Mouse (Mus musculus): ENCODE results near the gene Spaca5.

Spaca5 gene

GRCm38 (mm10) chrX:21068106-21068505 lies at the start of gene Spaca5:
Gene Spaca5 (plus strand): TSS chrX:21068406.
- no peak for DNase-seq

- no peak for DNase-seq
Observed at GRCm38 (mm10) chrX:21061460-21061859, 6.7 kb upstream of the Spaca5 start.

- peak; percentile 82 for DNase-seq
Observed at GRCm38 (mm10) chrX:21061866-21062543, 6.2 kb upstream of the Spaca5 start, which contains the start of gene Zfp182. Gene Zfp182 (minus strand): TSS chrX:21062316.

- peak; percentile 14 for DNase-seq
Observed at GRCm38 (mm10) chrX:21062544-21062890, 5.7 kb upstream of the Spaca5 start.

- no peak for DNase-seq
Observed at GRCm38 (mm10) chrX:21088645-21088982, 20.4 kb downstream of the Spaca5 start.

GRCm38 (mm10) chrX:21088983-21089866 lies 21.0 kb downstream of the Spaca5 start, which contains the start of gene Zfp300:
Gene Zfp300 (minus strand): TSS chrX:21089527.
- peak; percentile 81 for DNase-seq

GRCm38 (mm10) chrX:21089867-21090239 lies 21.6 kb downstream of the Spaca5 start:
- no peak for DNase-seq

- no peak for DNase-seq
Observed at GRCm38 (mm10) chrX:21115520-21115919, 47.3 kb downstream of the Spaca5 start, which contains the start of gene Ssxa1. Gene Ssxa1 (plus strand): TSS chrX:21115820.
